Mouse (Mus musculus) MEL (cell line): ENCODE results near the gene Aire.

Experiments used
- BHLHE40 ChIP-seq: IDR thresholded peaks from 2 replicates; pipeline ENCODE4 v1.6.1; 2012; ENCODE audit warnings: low read depth, mild to moderate bottlenecking, inconsistent platforms, low read length, improper control_type of control experiment, borderline replicate concordance
- CTCF ChIP-seq, 3 experiments: IDR thresholded peaks in 2 of 3; conservative IDR thresholded peaks in 1 of 3; 2 replicates each; pipeline ENCODE4 v1.5.1; 2011 to 2012; ENCODE audit warnings: low read length in 3 of 3, low read depth in 2 of 3, mild to moderate bottlenecking in 2 of 3, improper control_type of control experiment in 1 of 3, inconsistent platforms in 1 of 3, mixed read lengths in 1 of 3, moderate library complexity in 1 of 3; ENCODE audit not compliant: control insufficient read depth in 1 of 3, insufficient read depth in 1 of 3, poor library complexity in 1 of 3, severe bottlenecking in 1 of 3
- E2F4 ChIP-seq: IDR thresholded peaks from 2 replicates; pipeline ENCODE4 v1.6.1; 2011; ENCODE audit warnings: low read depth, low read length, improper control_type of control experiment, borderline replicate concordance
- ELF1 ChIP-seq: IDR thresholded peaks from 2 replicates; pipeline ENCODE4 v1.6.1; 2014; ENCODE audit warnings: low read depth, mild to moderate bottlenecking, inconsistent platforms, low read length, improper control_type of control experiment, moderate library complexity
- EP300 ChIP-seq, 2 experiments: IDR thresholded peaks; 2 replicates each; pipeline ENCODE4 v1.6.1; 2011; ENCODE audit warnings: improper control_type of control experiment in 2 of 2, low read length in 2 of 2, low read depth in 1 of 2, mild to moderate bottlenecking in 1 of 2
- GABPA ChIP-seq: IDR thresholded peaks from 2 replicates; pipeline ENCODE4 v1.6.1; 2012; ENCODE audit warnings: low read depth, mild to moderate bottlenecking, inconsistent platforms, low read length, improper control_type of control experiment, moderate library complexity
- POLR2A ChIP-seq, 2 experiments: IDR thresholded peaks; 2 replicates each; pipeline ENCODE4 v1.6.1; 2011 to 2012; ENCODE audit warnings: low read length in 2 of 2, mild to moderate bottlenecking in 2 of 2, control low read depth in 1 of 2, improper control_type of control experiment in 1 of 2, low read depth in 1 of 2, moderate library complexity in 1 of 2; ENCODE audit not compliant: control insufficient read depth in 1 of 2, insufficient read depth in 1 of 2, poor library complexity in 1 of 2
- SMC3 ChIP-seq: IDR thresholded peaks from 2 replicates; pipeline ENCODE4 v1.6.1; 2011; ENCODE audit warnings: low read depth, low read length, improper control_type of control experiment
- USF1 ChIP-seq: IDR thresholded peaks from 2 replicates; pipeline ENCODE4 v1.6.1; 2014; ENCODE audit warnings: low read depth, mild to moderate bottlenecking, inconsistent platforms, low read length, improper control_type of control experiment, moderate library complexity

GRCm38 (mm10) chr10:78044531-78044930 is 1.1 kb upstream of the Aire start:
- TF ChIP-seq CTCF (IDR thresholded peaks at IDR 0.05 in 2 of 3, conservative IDR thresholded peaks at IDR 0.05 in 1 of 3; ENCODE audit: control insufficient read depth in 1 of 3, insufficient read depth in 1 of 3, low read depth in 2 of 3, low read length in 3 of 3, poor library complexity in 1 of 3, severe bottlenecking in 1 of 3) (no peak), GABPA (no peak), BHLHE40 (no peak), SMC3 (no peak), E2F4 (no peak), ELF1 (no peak), USF1 (no peak), POLR2A (IDR thresholded peaks at IDR 0.05; ENCODE audit: control insufficient read depth in 1 of 2, insufficient read depth in 1 of 2, low read depth in 1 of 2, low read length in 2 of 2, poor library complexity in 1 of 2) (no peak), EP300 (IDR thresholded peaks at IDR 0.05; ENCODE audit: low read depth in 1 of 2, low read length in 2 of 2) (no peak)
